Mouse (Mus musculus): ENCODE results near the gene Arhgap19. TPM values are rescaled to one million over a fixed set of nuclear protein-coding genes. Genes with fewer than 3 reads are reported as not detected.

Arhgap19 gene
- total and polyA plus RNA-seq, 3 experiments: 20.4 to 36.8 (median 30.1) TPM

GRCm38 (mm10) chr19:41841105-41841750 lies 39.4 kb upstream of the Arhgap19 start:
- no peak for DNase-seq (ENCODE audit: extremely low read depth)
- Histone ChIP-seq H3K4me3 (replicated peaks in 1 of 3; ENCODE audit: low read depth in 2 of 3, low read length in 2 of 3, poor library complexity in 1 of 3) (no peak overlapping the region), H3K4me2 (ENCODE audit: insufficient read depth, low read depth, poor library complexity, severe bottlenecking) (no peak overlapping the region), H3K27me3 (replicated peaks) (peaks cover 31% of the 10 kb centered on the region), H3K9ac (ENCODE audit: insufficient read depth, low read depth) (no peak overlapping the region), H3K36me3 (replicated peaks in 1 of 2; ENCODE audit: control insufficient read depth in 1 of 2, insufficient read depth in 1 of 2, low read length in 1 of 2) (no peaks in the 10 kb centered on the region), H3K27ac (ENCODE audit: insufficient read depth, low read depth) (no peak overlapping the region), H3K9me3 (replicated peaks; ENCODE audit: low read length) (no peaks in the 10 kb centered on the region), H3K79me2 (replicated peaks; ENCODE audit: control insufficient read depth, extremely low read depth, insufficient read depth, poor library complexity, severe bottlenecking) (no peaks in the 10 kb centered on the region), H3K4me1 (ENCODE audit: control insufficient read depth in 1 of 2, insufficient read depth in 2 of 2) (peaks cover 2 to 7% of the 10 kb centered on the region in 2 experiments; a peak in 1 of 4 replicates)
- in situ Hi-C loops (cut with MboI; ENCODE audit: low pct_ligation_motif_present, low pct_unique_long_range_greater_than_20kb, low sequenced_read_pairs): loop anchor here (10.0 kb wide), 1 partner anchor 54 kb away; the partner anchor contains the start of gene Rrp12
- TF ChIP-seq ETS1 (conservative IDR thresholded peaks at IDR 0.05; ENCODE audit: low read depth, low read length) (no peak), NELFE (IDR thresholded peaks at IDR 0.05; ENCODE audit: low read depth, low read length) (no peak), CHD2 (IDR thresholded peaks at IDR 0.05; ENCODE audit: low read length) (no peak), MAFK (IDR thresholded peaks at IDR 0.05; ENCODE audit: insufficient replicate concordance, low read length) (no peak), KAT2A (IDR thresholded peaks at IDR 0.05; ENCODE audit: insufficient replicate concordance, low read length) (no peak), SMC3 (IDR thresholded peaks at IDR 0.05; ENCODE audit: low read depth, low read length) (no peak), ZNF384 (IDR thresholded peaks at IDR 0.05; ENCODE audit: low read depth, low read length) (no peak), PAX5 (IDR thresholded peaks at IDR 0.05; ENCODE audit: low read length) (no peak), MXI1 (IDR thresholded peaks at IDR 0.05; ENCODE audit: low read depth, low read length) (no peak), CHD1 (IDR thresholded peaks at IDR 0.05; ENCODE audit: low read depth, low read length) (no peak), ZC3H11A (IDR thresholded peaks at IDR 0.05; ENCODE audit: low read depth, low read length) (no peak), TCF12 (IDR thresholded peaks at IDR 0.05; ENCODE audit: low read depth, low read length) (no peak), HCFC1 (IDR thresholded peaks at IDR 0.05; ENCODE audit: low read depth, low read length) (no peak), RCOR1 (conservative IDR thresholded peaks at IDR 0.05; ENCODE audit: low read depth, low read length) (no peak), ELF1 (IDR thresholded peaks at IDR 0.05; ENCODE audit: low read depth, low read length) (no peak)
- dilution Hi-C loops (cut with MboI; ENCODE audit: extremely low pct_ligation_motif_present, extremely low pct_unique_long_range_greater_than_20kb, low sequenced_read_pairs): no loop called here

- H3K9ac ChIP-seq (ENCODE audit: insufficient read depth, low read depth): no peak overlapping the region
- no peak overlapping the region for H3K4me3 ChIP-seq (replicated peaks in 1 of 3; ENCODE audit: low read depth in 2 of 3, low read length in 2 of 3, poor library complexity in 1 of 3)
- H3K27me3 ChIP-seq (replicated peaks): peaks cover 38% of the 10 kb centered on the region
- no peak overlapping the region for H3K27ac ChIP-seq (ENCODE audit: insufficient read depth, low read depth)
- no peaks in the 10 kb centered on the region for H3K36me3 ChIP-seq (replicated peaks in 1 of 2; ENCODE audit: control insufficient read depth in 1 of 2, insufficient read depth in 1 of 2, low read length in 1 of 2)
- in situ Hi-C loops (cut with MboI; ENCODE audit: low pct_ligation_motif_present, low pct_unique_long_range_greater_than_20kb, low sequenced_read_pairs) (loop anchor here (10.0 kb wide), 1 partner anchor 55 kb away; the partner anchor contains the start of gene Rrp12), dilution Hi-C loops (cut with MboI; ENCODE audit: extremely low pct_ligation_motif_present, extremely low pct_unique_long_range_greater_than_20kb, low sequenced_read_pairs) (no loop called here)
- H3K9me3 ChIP-seq (replicated peaks; ENCODE audit: low read length): no peaks in the 10 kb centered on the region
- H3K79me2 ChIP-seq (replicated peaks; ENCODE audit: control insufficient read depth, extremely low read depth, insufficient read depth, poor library complexity, severe bottlenecking): no peaks in the 10 kb centered on the region
- TF ChIP-seq IRF4 (IDR thresholded peaks at IDR 0.05; ENCODE audit: low read depth, low read length): no peak
- TF ChIP-seq ZNF384 (IDR thresholded peaks at IDR 0.05; ENCODE audit: low read depth, low read length): no peak
- TF ChIP-seq BHLHE40 (IDR thresholded peaks at IDR 0.05; ENCODE audit: low read depth, low read length): no peak
- no peak for TF ChIP-seq USF1 (IDR thresholded peaks at IDR 0.05; ENCODE audit: low read depth, low read length)
- TF ChIP-seq NRF1 (IDR thresholded peaks at IDR 0.05; ENCODE audit: low read depth, low read length): no peak
- TF ChIP-seq GABPA (IDR thresholded peaks at IDR 0.05; ENCODE audit: insufficient replicate concordance, low read depth, low read length): no peak
- TF ChIP-seq NELFE (IDR thresholded peaks at IDR 0.05; ENCODE audit: low read depth, low read length): no peak
- TF ChIP-seq USF2 (conservative IDR thresholded peaks at IDR 0.05; ENCODE audit: low read depth, low read length): no peak
- no peak for DNase-seq (ENCODE audit: extremely low read depth)
- H3K4me1 ChIP-seq (ENCODE audit: control insufficient read depth in 1 of 2, insufficient read depth in 2 of 2): peaks cover 2 to 7% of the 10 kb centered on the region in 2 experiments; a peak in 1 of 4 replicates
- no peak overlapping the region for H3K4me2 ChIP-seq (ENCODE audit: insufficient read depth, low read depth, poor library complexity, severe bottlenecking)
Observed at GRCm38 (mm10) chr19:41839685-41840084, 37.8 kb upstream of the Arhgap19 start.

Measured in CH12.LX (cell line).